Mouse (Mus musculus) large intestine, adult 2 months (tissue): ENCODE measurements around the gene Olfr910. TPM values are rescaled to one million over a fixed set of nuclear protein-coding genes. Genes with fewer than 3 reads are reported as not detected.

ENCODE experiments used
- DNase-seq: peaks from one replicate; pipeline ENCODE4 v3.0.0-alpha.2; 2012; ENCODE audit warnings: low read depth, low spot score
- WGBS: fragments of 180-500 bp; shearing (Covaris S2); methylation state at CpG from one replicate; pipeline ENCODE4 v1.1.7; 2018; 5-methylcytosine and 5-hydroxymethylcytosine counted together
- polyA plus RNA-seq: library from polyadenylated mRNA; depleted of rRNA; stranded (reverse); fragments of >200 nt; gene quantifications from 2 replicates; pipeline ENCODE4 v1.2.3, GENCODE M21; 2012; rRNA removed

The Olfr910 gene
- polyA plus RNA-seq = not detected in 2 replicates

DNA sequence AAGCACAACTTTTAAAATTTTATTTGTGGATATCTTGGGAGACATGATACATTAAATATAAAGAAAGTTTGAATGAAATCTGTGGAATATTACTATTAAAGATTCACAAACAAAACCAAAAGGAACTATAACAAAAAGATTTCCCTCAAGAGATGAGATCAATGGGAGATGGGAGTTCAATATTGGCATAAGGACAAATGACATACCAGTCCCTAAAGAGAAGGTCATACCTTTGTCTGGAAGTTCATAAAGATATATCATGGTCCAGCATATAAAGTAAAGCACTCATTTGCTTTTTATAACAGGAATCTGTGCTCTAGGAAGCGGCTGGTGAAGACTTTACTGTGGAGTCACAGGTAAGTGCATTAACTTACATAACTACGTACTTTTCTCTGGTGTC, at the start of gene Olfr910:
Olfr910 (plus strand) TSS at position 301 of the 400 bp plus-strand sequence.
- DNase-seq = no peak
- 87% methylated on average over 2 of the region's 2 CpGs for WGBS

DNA sequence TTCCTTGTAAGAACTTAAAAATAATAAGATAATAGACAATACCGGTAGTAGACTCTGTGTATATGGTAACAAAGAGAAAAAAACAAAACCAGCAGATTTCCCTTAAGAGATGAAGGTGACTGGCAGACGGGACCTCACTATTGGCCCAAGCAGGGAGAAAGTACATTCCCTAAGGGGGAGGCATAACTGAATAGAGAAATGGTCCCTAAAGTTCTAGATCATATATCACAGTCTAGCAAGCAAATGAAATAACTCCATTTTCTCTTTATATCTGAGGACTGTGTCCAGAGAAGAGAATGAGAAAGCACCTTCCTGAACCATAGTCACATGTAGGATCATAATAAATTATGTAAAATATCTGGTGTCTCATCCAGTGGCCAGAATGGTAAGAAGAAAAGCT, 42.1 kb upstream of the Olfr910 start, which contains the start of gene Olfr907:
Olfr907 (plus strand) TSS at position 301 of the 400 bp plus-strand sequence.
- 77% methylated on average over 2 of the region's 2 CpGs for WGBS
- no peak for DNase-seq

DNA sequence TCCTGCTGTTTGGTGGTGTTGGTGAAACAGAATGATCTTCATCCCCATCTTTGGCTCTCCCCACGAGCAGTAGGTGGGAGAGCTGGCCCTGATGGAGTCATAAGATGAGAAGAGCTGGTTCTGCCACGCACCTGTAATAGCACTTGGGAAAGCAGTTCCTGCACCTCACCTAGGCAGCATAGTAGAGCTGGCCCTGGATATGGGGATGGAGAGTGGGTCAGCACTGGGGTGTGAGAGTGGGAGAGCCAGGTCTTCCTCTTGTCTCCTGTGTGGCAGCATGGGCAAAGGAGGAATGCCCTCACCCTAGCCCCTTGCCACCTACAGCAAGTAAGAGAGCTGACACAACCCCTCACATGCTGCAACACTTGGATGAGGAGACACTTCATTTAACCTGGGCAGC, 25.3 kb upstream of the Olfr910 start:
- DNase-seq = no peak
- WGBS = 57% methylated on average over 2 of the region's 2 CpGs

DNA sequence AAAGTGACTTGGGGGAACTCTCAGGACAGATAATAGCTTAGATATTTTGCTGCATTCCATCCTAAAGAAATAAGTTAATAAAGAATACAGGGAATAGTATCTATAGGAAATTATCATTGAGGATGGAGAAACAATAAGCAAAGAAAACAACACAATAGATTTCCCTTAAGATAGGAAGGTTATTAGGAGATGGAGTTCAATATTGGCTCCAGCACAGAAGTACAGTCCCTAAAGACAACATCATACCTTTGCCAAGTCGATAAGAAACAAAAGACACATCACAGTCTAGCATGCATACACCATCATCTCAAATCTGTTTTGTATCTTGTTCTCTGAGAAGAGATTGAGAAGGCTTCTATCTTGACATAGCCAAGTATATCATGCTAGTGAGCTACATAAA, 16.4 kb upstream of the Olfr910 start, which contains the start of gene Olfr911-ps1:
Olfr911-ps1 (plus strand) TSS at position 301 of the 400 bp plus-strand sequence.
- no peak for DNase-seq
- 60% methylated on average over 1 of the region's 1 CpGs for WGBS

DNA sequence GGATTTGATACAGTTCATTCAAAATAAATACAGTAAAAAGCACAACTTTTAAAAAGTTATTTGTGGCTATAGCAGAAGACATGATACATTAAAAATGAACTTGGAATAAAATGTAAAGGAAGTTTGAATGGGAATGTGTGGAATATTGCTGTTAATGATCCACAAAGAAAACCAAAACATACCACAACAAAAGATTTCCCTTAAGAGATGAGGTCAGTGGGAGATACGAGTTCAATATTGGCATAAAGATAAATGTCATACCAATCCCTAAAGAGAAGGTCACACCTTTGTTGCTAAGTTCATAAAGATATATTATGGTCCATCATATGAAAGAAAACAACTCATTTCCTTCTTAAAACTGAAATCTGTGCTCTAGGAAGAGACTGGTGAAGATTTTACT, 42.2 kb downstream of the Olfr910 start, which contains the start of gene Olfr912:
Olfr912 (plus strand) TSS at position 301 of the 400 bp plus-strand sequence.
- no peak for DNase-seq
- WGBS = 34% methylated on average over 1 of the region's 1 CpGs

Other genes with a start within 250 kb of the Olfr910 start
- gene Olfr896-ps1, start 246.7 kb upstream of the Olfr910 start, polyA plus RNA-seq = not detected in 2 replicates
- gene Olfr25, start 208.8 kb upstream of the Olfr910 start, polyA plus RNA-seq = not detected in 2 replicates
- not detected in 2 replicates for gene Olfr898, start 189.4 kb upstream of the Olfr910 start, polyA plus RNA-seq
- not detected in 2 replicates for gene Olfr250, start 171.0 kb upstream of the Olfr910 start, polyA plus RNA-seq
- gene Olfr251, start 160.8 kb upstream of the Olfr910 start, polyA plus RNA-seq = not detected in 2 replicates
- not detected in 2 replicates for gene Olfr147, start 136.2 kb upstream of the Olfr910 start, polyA plus RNA-seq
- gene Olfr901, start 108.4 kb upstream of the Olfr910 start, polyA plus RNA-seq = not detected in 2 replicates
- gene Olfr902, start 90.2 kb upstream of the Olfr910 start, polyA plus RNA-seq = not detected in 2 replicates
- gene Olfr904, start 74.7 kb upstream of the Olfr910 start, polyA plus RNA-seq = not detected in 2 replicates
- not detected in 2 replicates for gene Olfr905, start 66.7 kb upstream of the Olfr910 start, polyA plus RNA-seq
- not detected in 2 replicates for gene Olfr906, start 50.8 kb upstream of the Olfr910 start, polyA plus RNA-seq
- not detected in 2 replicates for gene Olfr907, start 42.0 kb upstream of the Olfr910 start, polyA plus RNA-seq
- not detected in 2 replicates for gene Olfr911-ps1, start 16.3 kb upstream of the Olfr910 start, polyA plus RNA-seq
- gene Olfr912, start 42.3 kb downstream of the Olfr910 start, polyA plus RNA-seq = not detected in 2 replicates
- gene Olfr913, start 54.9 kb downstream of the Olfr910 start, polyA plus RNA-seq = not detected in 2 replicates
- gene Olfr914, start 67.3 kb downstream of the Olfr910 start, polyA plus RNA-seq = not detected in 2 replicates
- gene Olfr916, start 122.0 kb downstream of the Olfr910 start, polyA plus RNA-seq = not detected in 2 replicates
- not detected in 2 replicates for gene Olfr917, start 128.0 kb downstream of the Olfr910 start, polyA plus RNA-seq
- not detected in 2 replicates for gene Olfr918, start 136.8 kb downstream of the Olfr910 start, polyA plus RNA-seq
- gene Olfr919, start 165.8 kb downstream of the Olfr910 start, polyA plus RNA-seq = not detected in 2 replicates
- gene Vwa5a, start 180.4 kb downstream of the Olfr910 start, polyA plus RNA-seq = 15.4 and 18.1 TPM in 2 replicates
- 0.06 and 0.15 TPM in 2 replicates for gene Olfr920, start 214.4 kb downstream of the Olfr910 start, polyA plus RNA-seq
- not detected in 2 replicates for gene Olfr921, start 235.2 kb downstream of the Olfr910 start, polyA plus RNA-seq